Mouse (Mus musculus): ENCODE measurements around the gene Zfp683.
A peak's percentile ranks its signal among the peaks of the same experiment; 100 is the strongest.

- TF ChIP-seq EP300 (IDR thresholded peaks at IDR 0.05; ENCODE audit: low read depth), result no peak
- TF ChIP-seq CTCF (IDR thresholded peaks at IDR 0.05; ENCODE audit: low read depth), result peak; percentile 82
Measured at GRCm38 (mm10) chr4:134087412-134087811, 33.8 kb downstream of the Zfp683 start.

All from heart, postnatal 0 days (tissue).